Mouse (Mus musculus) cerebellum, postnatal 25 days (tissue): ENCODE data around the gene Myh14.
A peak's percentile ranks its signal among the peaks of the same experiment; 100 is the strongest.

ENCODE experiments used
- DNase-seq, 2 experiments: peaks; one replicate each; pipeline ENCODE4 v3.0.0; 2021; ENCODE audit warnings: mixed read lengths in 2 of 2

Gene Myh14

DNA sequence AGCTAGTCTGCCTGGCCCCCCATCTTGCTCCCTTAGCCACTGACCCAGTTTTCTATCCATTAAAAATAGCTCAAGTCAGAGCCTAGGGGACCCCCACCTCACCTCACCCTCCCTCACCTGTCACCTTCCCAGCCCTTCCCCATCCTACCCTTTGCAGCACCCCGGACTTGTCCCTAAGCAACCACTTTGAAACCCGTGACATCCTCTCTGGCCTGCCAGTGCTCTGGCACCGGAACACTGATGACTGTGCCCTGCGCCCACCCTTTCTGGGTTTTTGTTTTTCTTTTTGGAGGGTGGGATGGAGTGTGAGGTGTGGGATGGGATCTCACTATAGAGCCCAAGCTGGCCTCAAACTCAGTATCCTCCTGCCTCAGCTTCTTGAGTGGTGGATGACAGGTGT is 73.0 kb downstream of the Myh14 start:
- peak; percentile 33 to 46 for DNase-seq

DNA sequence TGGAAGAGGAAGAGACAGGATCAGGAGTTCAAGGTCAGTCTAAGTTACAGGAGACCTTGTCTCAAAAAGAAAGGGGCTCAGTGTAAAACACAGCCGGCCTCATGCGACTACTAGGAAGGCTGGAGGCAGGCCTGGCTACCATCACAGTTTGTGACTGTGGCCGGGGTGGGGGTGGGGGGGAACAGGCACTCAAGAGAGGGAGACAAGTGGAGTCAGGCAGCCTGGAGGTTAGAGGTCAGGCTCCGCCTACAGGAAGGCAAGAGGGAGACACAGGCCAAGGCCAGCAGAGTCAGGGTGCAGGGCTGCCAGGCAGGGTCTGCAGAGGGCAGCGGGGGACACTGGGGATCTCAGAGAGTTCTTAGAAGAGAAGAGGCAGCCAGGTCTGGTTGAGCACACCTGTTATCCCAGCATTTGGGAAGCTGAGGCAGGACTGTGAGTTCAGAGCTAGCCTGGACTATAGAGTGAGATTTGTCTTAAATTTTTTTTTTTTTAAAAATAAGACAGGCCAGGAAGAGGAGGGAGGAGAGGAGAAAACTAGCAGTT is 73.6 kb downstream of the Myh14 start:
- peak; percentile 40 to 46 for DNase-seq

DNA sequence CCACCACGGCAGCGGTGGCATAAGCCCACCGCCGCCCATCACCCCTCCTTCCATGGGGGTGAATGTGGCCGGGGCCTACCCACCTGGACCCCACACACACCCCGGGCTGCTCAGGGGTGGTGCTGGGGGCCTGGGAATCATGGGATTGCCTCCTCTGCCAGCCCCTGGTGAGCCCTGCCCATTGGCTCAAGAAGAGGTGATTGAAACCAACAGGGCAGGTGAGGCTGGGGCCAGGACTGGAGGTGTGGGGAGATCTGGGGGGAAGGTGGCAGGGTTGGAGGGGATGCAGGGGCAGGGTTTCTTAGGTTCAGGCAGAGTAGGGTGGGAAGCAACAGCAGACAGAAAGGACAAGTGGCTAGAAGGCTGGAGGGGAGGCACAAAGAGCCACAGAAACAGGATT is 74.6 kb downstream of the Myh14 start:
- DNase-seq = no peak

DNA sequence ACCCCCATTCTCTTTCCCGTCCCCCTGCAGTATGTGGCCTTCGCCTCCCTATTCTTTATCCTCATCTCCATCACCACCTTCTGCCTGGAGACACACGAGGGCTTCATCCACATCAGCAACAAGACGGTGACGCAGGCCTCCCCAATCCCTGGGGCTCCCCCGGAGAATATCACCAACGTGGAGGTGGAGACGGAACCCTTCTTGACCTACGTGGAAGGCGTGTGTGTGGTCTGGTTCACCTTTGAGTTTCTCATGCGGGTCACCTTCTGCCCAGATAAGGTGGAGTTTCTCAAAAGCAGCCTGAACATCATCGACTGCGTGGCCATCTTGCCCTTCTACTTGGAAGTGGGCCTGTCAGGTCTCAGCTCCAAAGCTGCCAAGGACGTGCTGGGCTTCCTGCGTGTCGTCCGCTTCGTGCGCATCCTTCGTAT is 75.5 kb downstream of the Myh14 start:
- DNase-seq = peak; percentile 48 to 55

DNA sequence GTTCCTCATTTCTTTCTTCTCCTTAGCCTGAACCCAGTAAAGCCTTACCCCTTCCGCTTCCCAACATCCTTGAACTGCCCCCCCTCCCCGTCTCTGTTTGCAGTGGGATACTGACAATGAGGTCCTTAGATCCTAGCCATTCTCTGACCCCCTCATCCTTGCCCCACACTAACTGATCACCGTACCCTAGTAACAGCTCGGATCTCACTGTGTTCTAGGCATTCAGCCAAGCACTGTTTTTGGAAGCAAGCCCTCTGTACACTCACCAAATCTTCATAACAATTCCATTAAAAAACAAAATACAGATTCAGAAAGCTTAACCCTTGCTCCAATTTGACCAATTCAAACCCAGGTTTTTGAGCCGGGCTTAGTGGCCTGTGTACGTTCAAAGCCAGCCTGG is 76.4 kb downstream of the Myh14 start:
- peak; percentile 85 to 90 for DNase-seq

DNA sequence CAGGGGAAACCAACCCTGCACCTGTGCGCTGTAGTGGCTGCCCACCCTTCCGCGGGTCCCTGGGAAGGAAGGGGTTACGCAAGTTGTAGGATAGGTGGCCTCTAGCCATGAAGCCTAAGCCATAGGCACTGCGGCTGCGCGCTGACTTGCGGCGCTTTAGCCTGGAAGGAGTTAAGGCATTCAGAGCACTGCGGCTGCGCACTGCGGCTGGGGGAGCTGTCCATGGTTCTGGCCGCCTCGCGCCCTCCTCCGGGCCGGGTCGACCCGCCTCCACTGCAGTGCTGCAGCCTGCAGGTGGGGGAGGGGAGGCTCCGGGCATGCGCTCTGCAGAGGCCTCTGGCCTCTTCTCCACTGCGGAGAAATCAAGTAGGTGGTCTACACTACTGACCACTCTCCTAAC is 76.9 kb downstream of the Myh14 start:
- peak; percentile 98 to 99 for DNase-seq

DNA sequence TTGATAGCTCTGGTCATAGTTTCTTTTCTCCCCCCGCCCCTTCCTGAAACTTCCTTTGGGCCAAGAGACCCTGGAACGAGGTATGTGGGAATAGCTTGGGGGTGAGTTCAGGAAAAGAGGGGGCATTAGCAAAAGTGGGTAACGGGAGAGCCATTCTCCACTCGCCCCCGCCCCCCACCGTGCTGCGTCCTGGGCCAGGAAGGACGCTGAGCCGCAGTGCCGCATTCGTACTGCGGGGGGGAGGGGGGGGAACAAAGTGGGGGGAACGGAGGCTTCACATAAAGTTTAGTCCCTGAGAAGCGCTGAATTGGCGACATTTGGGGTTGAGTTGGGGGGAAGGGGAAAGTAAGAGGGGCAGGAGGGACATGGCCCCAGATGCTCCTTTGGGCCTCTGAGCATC is 77.6 kb downstream of the Myh14 start:
- DNase-seq = peak; percentile 52 to 77

DNA sequence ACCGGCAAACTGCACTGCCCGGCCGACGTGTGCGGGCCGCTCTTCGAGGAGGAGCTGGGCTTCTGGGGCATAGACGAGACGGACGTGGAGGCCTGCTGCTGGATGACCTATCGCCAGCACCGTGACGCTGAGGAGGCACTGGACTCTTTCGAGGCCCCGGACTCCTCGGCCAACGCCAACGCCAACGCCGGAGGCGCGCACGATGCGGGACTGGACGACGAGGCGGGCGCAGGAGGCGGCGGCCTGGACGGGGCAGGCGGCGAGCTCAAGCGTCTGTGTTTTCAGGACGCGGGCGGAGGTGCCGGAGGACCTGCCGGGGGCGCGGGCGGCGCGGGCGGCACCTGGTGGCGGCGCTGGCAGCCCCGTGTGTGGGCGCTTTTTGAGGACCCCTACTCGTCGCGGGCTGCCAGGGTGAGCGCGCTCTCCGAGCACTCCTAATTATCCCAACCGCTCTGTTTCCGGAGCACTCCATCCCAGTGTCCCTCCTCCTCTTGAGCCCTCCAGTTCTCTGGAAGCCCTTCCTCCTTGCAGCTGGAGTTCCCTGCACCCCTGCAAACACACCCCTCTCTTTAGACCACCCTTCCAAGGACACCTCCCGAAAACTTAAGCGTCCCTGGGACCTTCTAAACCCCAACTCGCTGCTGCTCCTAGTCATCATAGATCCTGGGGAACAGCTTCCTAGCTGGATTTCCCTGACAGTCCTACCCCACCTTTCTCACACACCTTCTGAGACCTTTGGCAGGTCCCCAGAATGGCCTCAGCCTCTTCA is 79.1 kb downstream of the Myh14 start:
- peak; percentile 69 to 76 for DNase-seq

DNA sequence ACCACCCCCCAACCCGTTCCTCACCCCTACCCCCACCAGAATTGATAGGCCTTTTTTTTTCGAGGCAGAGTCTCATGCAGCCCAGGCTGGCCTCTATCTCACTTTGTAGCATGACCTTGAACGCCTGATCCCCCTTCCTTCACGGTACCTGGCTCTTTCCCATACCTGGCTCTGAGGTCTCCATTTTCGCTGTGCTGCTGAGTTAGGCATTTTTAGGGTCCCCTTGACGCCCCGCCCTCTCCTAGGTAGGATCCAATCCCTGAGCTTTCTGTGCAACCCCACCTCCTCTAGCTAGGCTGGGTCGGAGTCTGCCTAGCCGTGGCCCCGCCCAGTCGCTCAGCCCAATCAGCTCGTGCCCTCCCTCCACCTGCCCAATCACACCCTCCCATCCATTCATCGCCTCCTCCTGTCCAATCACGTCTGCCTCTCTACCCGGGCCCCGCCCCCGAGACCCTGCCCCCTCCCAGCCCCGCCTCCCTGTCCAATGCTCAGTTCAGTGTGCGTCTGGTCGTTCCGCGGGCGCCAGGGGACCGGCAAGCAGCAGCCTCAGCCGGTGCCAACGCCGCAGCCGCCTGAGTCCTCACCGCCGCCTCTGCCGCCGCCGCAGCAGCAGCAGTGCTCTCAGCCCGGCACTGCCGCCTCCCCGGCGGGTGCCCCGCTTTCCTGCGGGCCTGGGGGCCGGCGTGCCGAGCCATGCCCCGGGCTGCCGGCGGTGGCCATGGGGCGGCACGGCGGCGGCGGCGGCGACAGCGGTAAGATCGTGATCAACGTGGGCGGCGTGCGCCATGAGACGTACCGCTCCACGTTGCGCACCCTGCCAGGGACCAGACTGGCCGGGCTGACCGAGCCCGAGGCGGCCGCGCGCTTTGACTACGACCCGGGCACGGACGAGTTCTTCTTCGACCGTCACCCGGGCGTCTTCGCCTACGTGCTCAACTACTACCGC is 80.0 kb downstream of the Myh14 start, which contains the start of gene Kcnc3:
Gene Kcnc3 (plus strand): TSS at position 263 of the 946 bp plus-strand sequence.
- peak; percentile 97 to 98 for DNase-seq

DNA sequence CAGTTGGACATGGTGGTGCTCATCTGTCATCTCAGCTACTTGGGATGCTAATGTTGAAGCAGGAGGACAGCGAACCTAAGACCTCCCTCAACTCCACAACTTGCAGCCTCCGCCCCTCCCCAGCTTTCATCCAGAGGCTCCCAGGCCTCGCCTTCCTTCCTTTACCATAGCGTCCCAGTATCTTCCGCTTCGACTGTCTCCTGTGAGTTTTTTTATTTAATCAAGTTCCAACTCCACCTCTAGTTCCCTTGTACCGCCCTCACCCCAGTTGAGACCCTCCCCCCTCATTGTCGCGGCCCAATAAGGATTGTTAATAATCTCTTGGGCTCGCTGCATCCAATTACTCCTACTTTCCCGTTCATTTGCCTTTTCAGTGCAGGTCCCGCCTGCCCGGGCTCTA is 80.7 kb downstream of the Myh14 start:
- peak; percentile 47 to 58 for DNase-seq

DNA sequence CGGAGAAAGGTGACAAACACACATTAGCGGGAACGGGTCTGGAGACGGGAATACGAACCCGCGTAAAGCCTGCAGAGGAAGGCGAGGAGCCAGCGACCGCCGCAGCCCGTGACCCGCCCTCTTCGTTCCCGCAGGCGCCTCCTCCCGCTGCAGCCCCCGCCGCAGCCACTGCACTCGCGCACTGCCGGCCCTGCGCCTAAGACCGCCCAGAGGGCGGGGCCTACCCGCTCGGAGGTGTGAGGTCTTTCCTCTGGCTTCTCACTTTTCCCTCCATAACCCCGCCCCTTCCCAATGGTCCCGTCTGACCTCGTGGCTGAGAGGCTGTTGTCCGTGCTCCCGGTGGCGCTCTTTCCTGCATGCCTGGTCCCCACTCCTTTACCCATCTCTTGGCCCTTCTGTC is 81.5 kb downstream of the Myh14 start:
- DNase-seq = peak; percentile 95 to 97

DNA sequence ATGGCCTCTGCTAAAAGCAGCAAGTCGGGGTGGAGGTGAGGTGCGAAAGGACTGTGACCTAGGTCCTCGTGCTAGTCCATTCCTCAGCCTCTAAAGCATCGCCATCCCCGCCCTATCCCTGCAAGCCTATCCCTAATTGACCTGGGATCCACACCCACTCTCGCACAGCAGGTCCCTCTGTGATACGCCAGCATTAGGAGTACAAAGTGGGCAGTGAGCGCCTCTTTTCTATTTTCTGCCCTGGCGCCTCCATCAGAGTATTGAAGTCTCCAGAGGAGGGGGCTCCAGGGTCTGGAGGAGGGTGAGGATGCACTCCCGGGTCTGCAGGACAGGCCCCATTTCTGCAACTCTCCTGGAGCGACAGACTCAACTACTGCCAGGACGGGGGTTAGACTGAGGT is 82.3 kb downstream of the Myh14 start:
- DNase-seq = peak; percentile 58 to 65

DNA sequence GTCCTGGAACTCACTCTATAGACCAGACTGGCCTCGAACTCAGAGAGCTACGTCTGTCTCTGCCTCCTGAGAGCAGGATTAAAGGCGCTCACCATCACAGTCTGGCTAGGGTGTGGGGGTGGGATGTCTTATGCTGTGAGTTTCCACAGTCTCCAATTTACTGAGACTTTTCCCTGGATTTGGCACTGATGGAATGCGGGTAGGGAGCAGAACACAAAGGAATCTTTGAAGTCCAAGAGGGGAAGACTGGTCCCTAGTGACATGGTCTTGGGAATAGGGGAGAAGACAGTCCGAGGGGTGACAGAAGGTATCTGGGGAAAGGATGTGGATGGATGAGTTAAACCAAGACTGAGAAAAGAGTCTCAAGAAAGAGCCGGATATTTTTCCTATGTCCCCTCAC is 83.0 kb downstream of the Myh14 start:
- peak; percentile 8 to 20 for DNase-seq

DNA sequence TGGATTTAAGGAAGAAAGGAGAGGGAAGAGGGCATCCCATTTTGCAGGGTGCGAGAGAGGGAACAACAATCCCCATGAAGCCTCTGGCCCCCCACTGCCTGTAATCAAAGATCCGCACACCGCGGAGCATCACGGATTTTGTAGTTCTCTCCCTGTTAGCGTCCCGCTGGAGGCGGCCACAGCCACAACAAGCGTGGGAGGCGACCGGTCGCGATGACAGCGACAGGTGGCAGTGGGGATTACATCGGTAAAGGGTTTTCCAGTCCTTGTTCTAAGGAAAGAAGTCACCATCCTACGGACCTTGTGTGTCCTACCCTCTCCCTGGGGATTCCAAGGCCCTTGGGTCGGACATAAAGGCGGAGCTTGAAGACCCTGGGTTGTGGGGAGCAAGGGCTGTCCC is 83.7 kb downstream of the Myh14 start:
- DNase-seq = peak; percentile 91 to 93

DNA sequence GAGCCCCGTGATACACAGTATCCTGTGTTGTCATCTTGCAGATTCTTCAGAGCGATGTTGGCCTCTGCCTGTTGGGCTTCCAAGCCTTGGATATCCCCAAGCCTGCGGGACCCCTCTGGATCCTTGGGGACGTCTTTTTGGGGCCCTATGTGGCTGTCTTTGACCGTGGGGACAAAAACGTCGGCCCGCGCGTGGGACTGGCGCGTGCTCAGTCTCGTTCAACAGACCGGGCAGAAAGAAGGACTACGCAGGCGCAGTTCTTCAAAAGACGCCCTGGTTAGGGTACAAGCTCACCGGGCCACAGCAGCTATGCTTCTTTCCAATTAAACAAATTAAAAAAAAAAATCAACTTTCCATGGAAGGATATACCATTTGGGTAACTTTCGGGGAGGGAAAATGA is 84.1 kb downstream of the Myh14 start:
- peak; percentile 85 to 88 for DNase-seq

DNA sequence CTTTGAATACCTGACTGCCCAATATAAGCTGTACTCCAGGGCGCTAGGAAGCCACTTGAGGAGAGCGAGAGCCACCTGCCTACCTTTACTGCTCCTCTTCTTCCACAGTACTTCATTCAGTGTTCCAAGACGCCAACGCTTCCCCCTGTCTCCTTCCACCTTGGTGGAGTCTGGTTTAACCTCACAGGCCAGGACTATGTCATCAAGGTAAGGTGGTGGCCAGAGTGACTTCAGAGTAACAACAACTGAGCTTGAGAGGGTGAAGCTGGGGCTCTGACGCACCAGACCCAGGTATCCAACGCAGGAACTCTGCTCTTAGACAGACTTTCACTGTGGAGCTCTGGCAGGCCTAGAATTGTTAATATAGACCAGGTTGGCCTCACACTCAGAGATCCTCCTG is 85.0 kb downstream of the Myh14 start:
- peak in 1 of 2 experiments; percentile 10 for DNase-seq

DNA sequence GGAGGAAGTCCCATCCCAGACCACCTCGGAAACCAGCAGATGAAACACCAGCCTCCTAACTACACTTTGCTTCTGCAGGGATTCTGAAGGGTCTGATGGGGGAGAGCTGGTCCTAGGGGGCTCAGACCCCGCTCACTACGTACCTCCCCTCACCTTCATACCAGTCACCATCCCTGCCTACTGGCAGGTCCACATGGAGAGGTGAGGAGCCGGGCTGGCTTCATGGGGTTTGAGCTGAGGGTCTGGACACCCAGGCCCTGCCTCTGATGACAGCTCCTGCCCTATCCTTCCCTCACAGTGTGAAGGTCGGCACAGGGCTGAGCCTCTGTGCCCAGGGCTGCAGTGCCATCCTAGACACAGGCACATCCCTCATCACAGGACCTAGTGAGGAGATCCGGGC is 85.7 kb downstream of the Myh14 start:
- DNase-seq = peak in 1 of 2 experiments; percentile 17

DNA sequence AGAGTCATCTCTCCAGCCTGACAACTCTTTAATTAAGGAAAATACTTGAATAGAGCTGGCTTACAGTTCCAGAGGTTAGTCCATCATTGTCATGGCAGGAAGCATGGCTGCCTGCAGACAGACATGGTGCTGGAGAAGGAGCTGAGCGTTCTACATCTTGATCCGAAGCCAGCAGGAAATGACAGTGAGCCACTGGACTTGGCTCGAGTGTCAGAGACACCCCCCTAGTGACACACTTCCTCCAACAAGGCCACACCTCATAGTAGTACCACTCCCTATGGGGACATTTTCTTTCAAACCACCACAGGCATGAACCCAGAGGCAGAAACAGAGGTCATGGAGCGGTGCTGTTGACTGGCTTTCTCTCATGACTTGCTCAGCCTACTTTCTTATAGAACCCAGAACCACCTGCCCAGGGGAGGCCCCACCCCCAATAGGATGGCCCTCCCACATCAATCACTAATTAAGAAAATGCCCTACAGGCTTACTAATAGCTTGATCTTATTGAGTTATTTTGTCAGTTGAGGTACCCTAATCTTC is 86.3 kb downstream of the Myh14 start:
- DNase-seq = no peak

DNA sequence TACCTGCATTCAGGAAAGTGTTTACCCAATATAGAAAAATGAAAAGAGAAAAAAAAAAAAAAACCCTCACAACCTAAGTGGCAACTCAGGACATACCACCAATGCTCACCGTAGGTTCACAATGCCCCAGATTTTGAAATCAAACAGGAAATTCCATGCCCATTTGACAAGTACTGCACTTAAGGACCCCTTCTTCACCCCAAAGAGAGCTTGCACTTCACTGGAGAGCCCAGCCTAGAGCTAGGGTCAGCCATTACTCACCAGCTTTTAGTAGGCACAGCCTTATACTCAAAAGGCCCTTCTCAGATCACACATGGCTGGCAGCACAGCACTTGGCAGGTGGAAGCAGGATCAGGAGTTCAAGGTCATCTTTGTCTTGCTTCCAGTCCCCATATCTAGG is 87.5 kb downstream of the Myh14 start:
- no peak for DNase-seq

DNA sequence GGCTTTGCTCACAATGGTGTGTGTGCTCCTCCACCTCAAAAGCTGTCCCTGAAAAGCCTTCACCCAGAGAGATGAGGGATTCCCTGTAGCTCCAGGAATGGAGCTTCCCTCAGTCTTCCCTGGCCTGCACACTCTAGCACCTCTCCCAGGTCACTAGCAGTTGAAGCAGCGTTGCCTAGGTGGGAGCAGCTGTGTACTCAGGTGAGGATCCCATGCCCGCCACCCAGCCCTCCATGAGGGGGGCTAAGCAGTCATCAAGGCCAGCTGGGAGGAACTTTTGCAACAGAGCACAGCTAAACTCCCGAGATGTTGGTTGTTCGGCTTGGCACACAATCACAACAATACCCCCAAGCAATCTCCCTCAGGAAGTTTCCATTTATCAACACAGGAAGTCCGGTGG is 87.9 kb downstream of the Myh14 start:
- no peak for DNase-seq

DNA sequence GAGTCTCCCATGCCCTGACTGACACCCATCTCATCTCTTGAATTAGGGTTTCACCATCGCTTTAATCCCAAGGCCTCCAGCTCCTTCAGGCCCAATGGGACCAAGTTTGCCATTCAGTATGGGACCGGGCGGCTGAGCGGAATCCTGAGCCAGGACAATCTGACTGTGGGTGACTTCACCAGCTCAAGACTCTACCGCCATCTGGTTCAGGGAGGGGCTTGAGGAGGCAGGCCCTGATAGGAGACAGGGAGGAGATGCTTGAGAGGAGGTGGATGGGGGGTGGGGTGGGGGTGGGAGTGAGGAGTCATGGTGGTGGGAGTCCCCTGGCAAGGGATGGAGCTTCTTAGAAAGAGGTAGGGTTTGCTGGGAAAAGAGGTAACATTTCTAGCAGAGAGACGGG is 89.0 kb downstream of the Myh14 start:
- no peak for DNase-seq

DNA sequence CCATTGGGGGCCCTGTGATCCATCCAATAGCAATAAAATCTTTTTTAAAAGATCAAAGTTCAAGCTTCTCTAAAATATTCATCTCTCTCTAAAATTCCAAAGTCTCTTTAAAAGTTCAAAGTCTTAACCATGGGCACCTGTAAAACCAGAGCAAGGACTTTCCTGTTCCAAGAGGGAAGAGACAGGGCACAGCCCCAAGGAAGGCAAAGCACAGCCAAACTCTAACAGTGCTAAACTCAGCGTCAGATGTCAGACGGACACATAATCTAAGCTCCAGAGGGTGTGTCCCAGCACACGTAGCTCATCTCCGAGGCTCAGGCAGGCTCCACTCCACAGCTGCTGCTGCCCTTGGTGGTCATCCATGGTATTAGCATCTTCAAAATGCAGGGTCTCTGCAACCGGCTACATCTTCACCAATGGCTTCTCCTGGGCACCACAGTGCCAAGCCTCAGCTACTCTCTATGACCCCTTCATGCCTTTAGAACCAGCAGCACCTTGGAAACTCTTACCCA is 94.3 kb downstream of the Myh14 start:
- no peak for DNase-seq

DNA sequence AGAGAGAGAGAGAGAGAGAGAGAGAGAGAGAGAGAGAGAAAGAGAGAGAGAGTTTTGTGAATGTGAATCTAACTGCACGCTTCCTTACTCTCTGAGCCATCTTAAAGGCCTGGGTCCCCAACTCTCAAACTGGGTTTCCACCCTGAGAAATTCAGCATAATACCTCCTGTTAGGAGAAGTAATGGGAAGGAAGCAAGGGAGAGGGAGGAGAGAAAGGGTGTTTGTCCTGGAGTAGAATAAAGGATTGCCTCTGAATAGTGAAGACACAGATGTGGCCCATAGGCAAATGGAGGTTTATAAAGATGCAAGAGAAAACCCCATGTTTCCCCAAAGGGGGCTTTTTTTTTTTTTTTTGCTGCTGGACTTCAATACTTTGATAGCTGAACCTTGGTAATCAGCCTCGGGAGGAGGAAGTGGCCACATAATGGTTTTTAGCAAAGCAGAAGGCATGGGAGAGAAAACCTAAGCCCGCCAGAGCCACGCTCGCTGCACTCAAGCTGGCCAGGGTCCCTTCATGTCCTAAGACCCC is 97.6 kb downstream of the Myh14 start:
- no peak for DNase-seq
